Mouse (Mus musculus) kidney, embryonic 16.5 days (tissue): ENCODE measurements around the gene Upk3b. TPM values are rescaled to one million over a fixed set of nuclear protein-coding genes. Genes with fewer than 3 reads are reported as not detected.

Experiments
- ATAC-seq: fragments of 200-750 bp; cut with Nextera tagmentation; 2 replicates; pipeline ENCODE4 v1.8.0; 2017; ENCODE audit warnings: moderate TSS enrichment; ENCODE audit not compliant: low FRiP score, low TSS enrichment
- H3K27ac ChIP-seq: fragments of 300-500 bp; sonication (generic); 2 replicates; pipeline ENCODE4 v1.5.1; 2014; ENCODE audit warnings: low read length
- H3K27me3 ChIP-seq: fragments of 300-500 bp; sonication (generic); 2 replicates; pipeline ENCODE4 v1.6.1; 2014; ENCODE audit warnings: low read length, control low read depth, mixed read lengths; ENCODE audit not compliant: insufficient read depth
- H3K36me3 ChIP-seq: fragments of 300-500 bp; sonication (generic); 2 replicates; pipeline ENCODE4 v1.6.1; 2014; ENCODE audit warnings: low read length, control low read depth, mixed read lengths; ENCODE audit not compliant: insufficient read depth
- H3K4me1 ChIP-seq: fragments of 300-500 bp; sonication (generic); 2 replicates; pipeline ENCODE4 v1.6.1; 2014; ENCODE audit warnings: low read length, control low read depth, mixed read lengths; ENCODE audit not compliant: insufficient read depth
- H3K4me2 ChIP-seq: fragments of 300-500 bp; sonication (generic); replicated peaks from 2 replicates; pipeline ENCODE4 v1.6.1; 2014; ENCODE audit warnings: low read depth, low read length
- H3K4me3 ChIP-seq: fragments of 300-500 bp; sonication (generic); 2 replicates; pipeline ENCODE4 v1.5.1; 2014; ENCODE audit warnings: mild to moderate bottlenecking, low read length
- H3K9ac ChIP-seq: fragments of 300-500 bp; sonication (generic); replicated peaks from 2 replicates; pipeline ENCODE4 v1.6.1; 2014; ENCODE audit warnings: low read length
- H3K9me3 ChIP-seq: fragments of 300-500 bp; sonication (generic); 2 replicates; pipeline ENCODE4 v1.6.1; 2016; ENCODE audit warnings: low read length, control low read depth
- WGBS: fragments of 180-500 bp; shearing (Covaris S2); extraction: QIAGEN DNeasy Blood & Tissue Kit; methylation state at CpG from one replicate; pipeline ENCODE4 v1.1.7; 2014; 5-methylcytosine and 5-hydroxymethylcytosine counted together
- polyA plus RNA-seq: library from polyadenylated mRNA; unstranded; fragments of >200 nt; fragmentation: Nextera tagmentation; extraction: Ambion mirVana; gene quantifications from 2 replicates; pipeline ENCODE4 v1.2.1, GENCODE M21; 2015

Upk3b gene
- polyA plus RNA-seq, 1 experiment from 2014 or later = 6.1 TPM

DNA sequence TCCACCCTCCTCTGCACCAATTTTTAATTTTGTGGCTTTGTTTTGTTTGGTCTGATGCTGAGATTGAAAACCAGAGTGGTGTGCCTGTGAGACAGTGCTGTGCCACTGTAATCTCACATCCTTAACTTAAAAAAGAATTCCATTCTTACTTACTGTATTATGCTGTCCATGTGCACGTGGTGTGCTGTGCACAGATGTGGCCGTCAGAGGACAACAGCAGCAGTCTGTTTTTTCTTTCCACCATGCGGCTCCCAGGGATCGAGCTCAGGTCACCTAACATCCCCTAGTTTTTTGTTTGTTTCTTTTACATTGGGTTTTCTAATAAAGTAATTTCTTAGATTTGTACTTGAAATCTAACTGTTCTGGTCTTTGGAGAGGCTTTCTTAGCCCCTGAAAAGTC, 33.8 kb upstream of the Upk3b start:
- H3K27me3 ChIP-seq = no peaks in the 10 kb centered on the region
- H3K9ac ChIP-seq = no peak overlapping the region
- 42% methylated on average over 4 of the region's 4 CpGs for WGBS
- H3K27ac ChIP-seq = no peak overlapping the region
- H3K4me1 ChIP-seq = 0 out of 2 replicates have a peak, but pooled peaks cover 12% of the 10 kb centered on the region
- no peaks in the 10 kb centered on the region for H3K9me3 ChIP-seq
- H3K36me3 ChIP-seq = peaks cover 13% of the 10 kb centered on the region; the same call in 1 of the 2 replicates
- no peak overlapping the region for H3K4me3 ChIP-seq
- ATAC-seq = no peak
- H3K4me2 ChIP-seq = no peak overlapping the region

GRCm38 (mm10) chr5:136007745-136008144, 30.6 kb upstream of the Upk3b start:
- Histone ChIP-seq H3K4me2 (no peak overlapping the region), H3K27ac (no peak overlapping the region), H3K4me1 (0 out of 2 replicates have a peak, but pooled peaks cover 11% of the 10 kb centered on the region), H3K9me3 (no peaks in the 10 kb centered on the region), H3K36me3 (peaks cover 23% of the 10 kb centered on the region), H3K27me3 (no peaks in the 10 kb centered on the region), H3K9ac (no peak overlapping the region), H3K4me3 (no peak overlapping the region)
- 64% methylated on average over 7 of the region's 7 CpGs for WGBS
- ATAC-seq = no peak

- H3K9me3 ChIP-seq = no peaks in the 10 kb centered on the region
- 72% methylated on average over 10 of the region's 10 CpGs for WGBS
- ATAC-seq = peak; percentile 72
- H3K4me3 ChIP-seq = no peak overlapping the region
- no peak overlapping the region for H3K4me2 ChIP-seq
- H3K27me3 ChIP-seq = no peaks in the 10 kb centered on the region
- peak overlapping the region; percentile 25; the same call in 1 of the 2 replicates for H3K27ac ChIP-seq
- peaks cover 21% of the 10 kb centered on the region for H3K36me3 ChIP-seq
- 0 out of 2 replicates have a peak, but pooled peaks cover 7% of the 10 kb centered on the region for H3K4me1 ChIP-seq
- no peak overlapping the region for H3K9ac ChIP-seq
These were observed 23.4 kb upstream of the Upk3b start for GRCm38 (mm10) chr5:136014877-136015276.

DNA sequence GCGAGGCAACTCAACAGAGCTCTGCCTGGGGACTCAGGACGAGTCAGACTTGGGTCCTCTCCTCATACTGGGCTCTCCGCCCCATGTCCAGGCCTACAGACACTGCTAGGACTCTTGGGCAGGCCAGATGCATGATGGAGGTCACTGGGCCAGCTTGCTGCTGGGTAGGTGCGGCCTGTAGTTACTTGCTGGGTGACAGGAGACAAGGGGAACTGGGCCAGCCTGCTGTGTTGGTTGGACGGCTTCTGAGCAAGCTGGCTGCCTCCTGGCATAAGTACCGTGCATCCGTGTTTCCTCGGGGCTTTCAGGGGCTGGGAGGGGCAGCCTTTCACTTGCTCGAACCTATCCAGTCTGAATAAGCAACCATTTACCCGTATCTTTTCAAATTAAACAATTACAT, 22.7 kb upstream of the Upk3b start:
- H3K4me2 ChIP-seq = no peak overlapping the region
- H3K4me3 ChIP-seq = no peak overlapping the region
- peaks cover 14% of the 10 kb centered on the region for H3K36me3 ChIP-seq
- ATAC-seq = no peak
- H3K4me1 ChIP-seq = 0 out of 2 replicates have a peak, but pooled peaks cover 7% of the 10 kb centered on the region
- H3K27me3 ChIP-seq = no peaks in the 10 kb centered on the region
- H3K9me3 ChIP-seq = no peaks in the 10 kb centered on the region
- peak overlapping the region; percentile 25; the same call in 1 of the 2 replicates for H3K27ac ChIP-seq
- WGBS = 85% methylated on average over 10 of the region's 10 CpGs
- no peak overlapping the region for H3K9ac ChIP-seq

DNA sequence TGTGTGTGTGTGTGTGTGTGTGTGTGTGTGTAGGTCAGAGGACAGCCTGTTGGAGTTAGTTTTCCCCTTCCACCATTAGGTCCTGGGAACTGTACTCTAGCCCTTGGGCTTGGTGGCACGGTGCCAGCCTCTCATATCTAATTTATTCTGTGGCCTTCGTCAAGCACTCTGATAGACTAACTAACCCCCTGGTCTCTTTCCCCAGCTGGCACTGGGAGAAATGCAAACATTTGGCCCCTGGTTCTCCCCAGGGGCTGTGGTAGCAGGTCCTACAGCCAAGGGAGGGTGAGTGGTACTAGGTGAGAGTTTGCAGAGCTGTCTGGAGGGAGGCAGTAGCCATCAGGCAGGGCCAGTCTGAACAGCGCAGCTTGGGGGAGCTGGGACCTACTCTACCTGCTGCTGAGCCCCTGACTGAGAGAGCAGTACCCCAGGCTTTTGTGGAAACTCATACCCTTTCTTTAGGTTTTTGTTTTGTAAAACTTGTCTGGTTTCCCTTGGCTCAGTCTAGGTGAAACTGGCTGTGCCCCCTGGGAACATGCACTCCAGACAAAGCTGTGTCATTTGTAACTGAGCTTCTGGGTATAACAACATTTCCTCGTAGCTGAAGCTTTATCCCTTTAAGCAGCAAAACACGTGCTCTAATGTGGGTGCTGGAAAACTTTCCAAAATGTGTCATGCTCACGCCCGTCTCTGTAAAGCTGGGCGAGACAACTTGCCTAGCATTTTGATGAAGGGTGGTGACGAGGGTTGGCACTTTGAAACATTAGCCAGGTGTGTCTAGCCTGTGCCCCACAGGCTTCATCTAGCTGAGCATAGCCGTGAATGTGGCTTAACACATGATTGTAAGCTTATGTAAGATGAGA, 22.1 kb upstream of the Upk3b start:
- Histone ChIP-seq H3K27me3 (no peaks in the 10 kb centered on the region), H3K36me3 (peaks cover 13% of the 10 kb centered on the region), H3K4me3 (no peak overlapping the region), H3K9ac (0 out of 2 replicates have a peak overlapping the region, but pooled peaks have one; percentile 13), H3K9me3 (no peaks in the 10 kb centered on the region), H3K4me2 (no peak overlapping the region), H3K27ac (peak overlapping the region; percentile 72), H3K4me1 (0 out of 2 replicates have a peak, but pooled peaks cover 7% of the 10 kb centered on the region)
- WGBS = 70% methylated on average over 10 of the region's 10 CpGs
- peak; percentile 41; the same call in 1 of the 2 replicates for ATAC-seq

- 89% methylated on average over 6 of the region's 6 CpGs for WGBS
- H3K27ac ChIP-seq = no peak overlapping the region
- no peak for ATAC-seq
These were observed 21.0 kb upstream of the Upk3b start for GRCm38 (mm10) chr5:136017262-136017661.

GRCm38 (mm10) chr5:136018726-136019125, 19.6 kb upstream of the Upk3b start:
- Histone ChIP-seq H3K9me3 (no peaks in the 10 kb centered on the region), H3K4me2 (no peak overlapping the region), H3K4me1 (0 out of 2 replicates have a peak, but pooled peaks cover 7% of the 10 kb centered on the region), H3K27ac (no peak overlapping the region), H3K36me3 (no peaks in the 10 kb centered on the region; the same call in 1 of the 2 replicates), H3K9ac (no peak overlapping the region), H3K27me3 (no peaks in the 10 kb centered on the region), H3K4me3 (no peak overlapping the region)
- no peak for ATAC-seq
- 78% methylated on average over 2 of the region's 2 CpGs for WGBS

More at GRCm38 (mm10) chr5:136017262-136017661, 21.0 kb upstream of the Upk3b start:
- no peak overlapping the region for H3K4me2 ChIP-seq
- H3K4me3 ChIP-seq = no peak overlapping the region
- peaks cover 6% of the 10 kb centered on the region for H3K36me3 ChIP-seq
- no peaks in the 10 kb centered on the region for H3K9me3 ChIP-seq
- no peak overlapping the region for H3K9ac ChIP-seq
- H3K4me1 ChIP-seq = 0 out of 2 replicates have a peak, but pooled peaks cover 7% of the 10 kb centered on the region
- H3K27me3 ChIP-seq = no peaks in the 10 kb centered on the region

GRCm38 (mm10) chr5:136019907-136020306, 18.4 kb upstream of the Upk3b start:
- Histone ChIP-seq H3K9ac (no peak overlapping the region), H3K9me3 (no peaks in the 10 kb centered on the region), H3K36me3 (no peaks in the 10 kb centered on the region; the same call in 1 of the 2 replicates), H3K27me3 (no peaks in the 10 kb centered on the region), H3K4me3 (no peak overlapping the region), H3K4me1 (0 out of 2 replicates have a peak, but pooled peaks cover 7% of the 10 kb centered on the region), H3K27ac (no peak overlapping the region), H3K4me2 (no peak overlapping the region)
- no peak for ATAC-seq
- WGBS = 33% methylated on average over 1 of the region's 1 CpGs

DNA sequence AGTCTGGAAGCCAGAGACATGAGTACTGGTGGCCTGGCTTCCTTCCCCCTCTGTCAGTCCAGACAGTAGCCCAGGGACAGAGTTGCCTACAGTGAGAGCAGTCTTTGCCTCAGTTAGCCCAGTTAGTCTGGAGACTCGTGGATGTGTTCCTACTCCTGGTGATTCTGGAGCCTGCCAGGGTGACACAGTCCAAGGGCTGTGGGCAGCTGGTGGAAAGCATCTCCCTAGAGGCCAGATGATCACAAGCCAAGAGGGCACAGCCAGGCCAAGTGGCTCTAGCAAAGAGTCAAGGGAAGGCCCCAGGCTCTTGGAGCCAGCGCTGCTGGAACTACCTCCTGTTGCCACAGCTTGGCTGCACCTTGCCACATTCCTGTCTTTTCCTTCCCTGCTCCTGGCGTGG, 12.6 kb upstream of the Upk3b start:
- Histone ChIP-seq H3K27ac (no peak overlapping the region), H3K4me3 (no peak overlapping the region), H3K4me2 (no peak overlapping the region), H3K9ac (0 out of 2 replicates have a peak overlapping the region, but pooled peaks have one; percentile 6), H3K27me3 (no peaks in the 10 kb centered on the region), H3K36me3 (peaks cover 25% of the 10 kb centered on the region), H3K4me1 (peaks cover 4% of the 10 kb centered on the region; the same call in 1 of the 2 replicates), H3K9me3 (no peaks in the 10 kb centered on the region)
- no peak for ATAC-seq
- 74% methylated on average over 3 of the region's 3 CpGs for WGBS

GRCm38 (mm10) chr5:136026859-136027258, 11.4 kb upstream of the Upk3b start:
- peaks cover 25% of the 10 kb centered on the region for H3K36me3 ChIP-seq
- ATAC-seq = no peak
- 59% methylated on average over 9 of the region's 9 CpGs for WGBS
- H3K27me3 ChIP-seq = no peaks in the 10 kb centered on the region
- H3K4me2 ChIP-seq = no peak overlapping the region
- no peaks in the 10 kb centered on the region for H3K9me3 ChIP-seq
- no peak overlapping the region for H3K27ac ChIP-seq
- peaks cover 4% of the 10 kb centered on the region; the same call in 1 of the 2 replicates for H3K4me1 ChIP-seq
- H3K4me3 ChIP-seq = no peak overlapping the region
- H3K9ac ChIP-seq = no peak overlapping the region
